Mouse (Mus musculus) stomach, embryonic 15.5 days (tissue): ENCODE measurements around the gene Gm4881. TPM values are rescaled to one million over a fixed set of nuclear protein-coding genes. Genes with fewer than 3 reads are reported as not detected.

ENCODE experiments used
- ATAC-seq: fragments of 200-750 bp; cut with Nextera tagmentation; 2 replicates; pipeline ENCODE4 v1.8.0; 2017; ENCODE audit warnings: low read depth, moderate number of reproducible peaks, moderate TSS enrichment; ENCODE audit not compliant: insufficient read depth, low FRiP score
- H3K27ac ChIP-seq: fragments of 300-500 bp; sonication (generic); 2 replicates; pipeline ENCODE4 v1.5.1; 2015; ENCODE audit warnings: mild to moderate bottlenecking, inconsistent platforms
- H3K27me3 ChIP-seq: fragments of 300-500 bp; sonication (generic); replicated peaks from 2 replicates; pipeline ENCODE4 v1.6.1; 2015; ENCODE audit warnings: inconsistent platforms
- H3K36me3 ChIP-seq: fragments of 300-500 bp; sonication (generic); 2 replicates; pipeline ENCODE4 v1.6.1; 2015; ENCODE audit warnings: inconsistent platforms
- H3K4me1 ChIP-seq: fragments of 300-500 bp; sonication (generic); 2 replicates; pipeline ENCODE4 v1.6.1; 2015; ENCODE audit warnings: inconsistent platforms
- H3K4me2 ChIP-seq: fragments of 300-500 bp; sonication (generic); 2 replicates; pipeline ENCODE4 v1.6.1; 2015; ENCODE audit warnings: mild to moderate bottlenecking, inconsistent platforms
- H3K4me3 ChIP-seq: fragments of 300-500 bp; sonication (generic); replicated peaks from 2 replicates; pipeline ENCODE4 v1.5.1; 2015; ENCODE audit warnings: inconsistent platforms
- H3K9ac ChIP-seq: fragments of 300-500 bp; sonication (generic); 2 replicates; pipeline ENCODE4 v1.6.1; 2015; ENCODE audit warnings: inconsistent platforms
- H3K9me3 ChIP-seq: fragments of 300-500 bp; sonication (generic); 2 replicates; pipeline ENCODE4 v1.6.1; 2016; ENCODE audit warnings: inconsistent platforms
- WGBS: fragments of 180-500 bp; shearing (Covaris S2); methylation state at CpG from one replicate; pipeline ENCODE4 v1.1.7; 2015; 5-methylcytosine and 5-hydroxymethylcytosine counted together
- polyA plus RNA-seq: library from polyadenylated mRNA; unstranded; fragments of >200 nt; fragmentation: Nextera tagmentation; extraction: Ambion mirVana; gene quantifications from 2 replicates; pipeline ENCODE4 v1.2.1, GENCODE M21; 2015

The Gm4881 gene
- polyA plus RNA-seq, 1 experiment from 2014 or later, result not detected

DNA sequence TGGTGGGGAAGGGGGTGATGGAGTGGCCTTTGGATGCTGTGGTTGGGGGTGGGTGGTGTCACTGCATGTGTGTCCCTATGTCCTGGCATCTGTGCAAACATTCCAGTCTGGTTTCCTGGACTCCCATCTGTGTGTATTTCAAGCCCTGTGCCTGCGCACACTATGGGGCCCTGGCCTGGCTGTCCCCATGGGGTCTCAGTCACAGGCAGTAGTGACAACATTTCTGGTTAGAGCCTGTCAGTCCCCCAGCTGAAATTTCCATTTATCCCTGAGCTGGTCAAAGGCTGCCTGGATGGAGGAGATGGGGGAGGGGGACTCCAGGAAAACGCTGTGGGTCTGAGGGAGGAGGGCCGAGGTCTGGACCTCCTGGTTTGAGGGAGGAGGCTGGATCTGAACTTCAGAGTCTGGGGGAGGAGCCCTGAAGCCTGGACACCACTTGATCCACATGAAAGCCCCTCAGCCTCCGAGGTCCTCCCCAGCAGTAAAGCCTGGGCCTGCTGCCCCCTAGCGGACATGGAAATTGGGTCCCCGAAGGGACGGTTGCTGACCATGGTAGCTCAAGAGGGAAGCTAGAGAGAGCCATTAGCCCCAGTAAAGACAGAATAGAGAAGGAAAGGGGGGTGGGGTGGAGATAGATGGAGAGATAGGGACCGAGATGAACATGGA lies 5.8 kb upstream of the Gm4881 start:
- Histone ChIP-seq H3K9ac (no peak overlapping the region), H3K36me3 (no peaks in the 10 kb centered on the region), H3K27me3 (peaks cover 98% of the 10 kb centered on the region), H3K4me3 (no peak overlapping the region), H3K4me1 (peaks cover 10% of the 10 kb centered on the region; the same call in 1 of the 2 replicates), H3K9me3 (no peaks in the 10 kb centered on the region), H3K27ac (no peak overlapping the region), H3K4me2 (no peak overlapping the region)
- 0 out of 2 replicates have a peak, but pooled peaks have one; percentile 8 for ATAC-seq
- WGBS, result 1% methylated on average over 8 of the region's 8 CpGs

DNA sequence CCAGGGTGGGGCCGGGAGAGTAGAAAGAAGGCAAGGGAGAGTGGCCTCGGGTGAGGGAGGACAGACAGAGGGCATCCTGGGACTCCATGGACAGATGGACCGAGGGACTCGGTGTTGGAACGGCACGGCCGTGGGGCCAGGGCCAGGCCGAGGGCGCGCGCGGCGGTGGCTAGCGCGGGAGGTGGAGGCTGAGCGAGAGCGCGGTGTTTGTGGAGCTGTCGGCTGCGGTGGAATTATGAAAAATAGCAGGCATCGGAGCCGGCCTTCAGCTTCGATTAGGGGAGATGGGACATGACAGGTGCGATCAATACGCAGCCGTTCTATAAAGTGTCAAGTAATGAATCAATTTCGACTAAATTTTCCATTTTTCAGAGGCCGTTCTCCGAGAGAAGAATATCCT lies 4.5 kb upstream of the Gm4881 start:
- peaks cover 10% of the 10 kb centered on the region for H3K4me1 ChIP-seq
- H3K9me3 ChIP-seq, result no peaks in the 10 kb centered on the region
- H3K4me2 ChIP-seq, result no peak overlapping the region
- H3K36me3 ChIP-seq, result no peaks in the 10 kb centered on the region
- H3K4me3 ChIP-seq, result no peak overlapping the region
- H3K27ac ChIP-seq, result no peak overlapping the region
- peaks cover 98% of the 10 kb centered on the region for H3K27me3 ChIP-seq
- H3K9ac ChIP-seq, result no peak overlapping the region
- ATAC-seq, result no peak
- 2% methylated on average over 29 of the region's 29 CpGs for WGBS

DNA sequence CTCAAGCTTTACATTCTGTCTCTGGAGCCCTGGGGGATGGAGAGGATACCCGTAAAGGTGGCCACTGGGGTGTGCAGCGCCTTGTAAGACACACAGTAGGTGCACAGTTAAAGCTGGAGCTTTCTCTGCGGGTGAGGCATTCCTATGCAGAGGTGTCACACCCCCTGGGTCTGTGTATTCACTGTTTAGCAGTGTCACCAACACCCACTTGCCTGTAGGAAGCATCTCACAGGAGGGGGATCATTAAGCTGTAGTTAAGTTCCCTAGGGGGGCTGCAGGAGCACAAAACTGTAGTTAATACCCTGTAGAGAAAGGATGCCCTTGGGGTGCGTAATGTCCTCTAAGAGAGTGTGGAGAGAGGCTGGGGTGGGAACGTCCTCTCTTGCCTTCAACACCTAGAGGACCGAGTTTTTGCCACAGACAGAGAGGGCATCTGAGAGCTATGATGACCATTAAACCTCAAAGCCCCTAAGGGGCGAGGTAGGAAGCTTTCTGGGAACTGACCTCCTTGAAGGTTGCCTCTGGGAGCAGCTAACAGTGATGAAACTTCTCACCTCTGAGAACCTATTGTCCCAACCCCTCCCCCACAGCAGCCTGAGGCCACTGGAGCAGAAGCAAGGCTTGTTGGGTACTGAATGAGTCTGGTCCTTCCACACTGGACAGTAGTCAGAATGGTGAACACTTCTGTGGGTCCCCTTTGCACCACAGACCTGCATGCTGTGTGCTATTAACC lies 3.2 kb upstream of the Gm4881 start:
- no peak for ATAC-seq
- peaks cover 98% of the 10 kb centered on the region for H3K27me3 ChIP-seq
- H3K4me2 ChIP-seq, result no peak overlapping the region
- 4% methylated on average over 7 of the region's 7 CpGs for WGBS
- H3K9ac ChIP-seq, result no peak overlapping the region
- H3K4me1 ChIP-seq, result peaks cover 10% of the 10 kb centered on the region
- H3K4me3 ChIP-seq, result no peak overlapping the region
- no peaks in the 10 kb centered on the region for H3K9me3 ChIP-seq
- no peaks in the 10 kb centered on the region for H3K36me3 ChIP-seq
- H3K27ac ChIP-seq, result no peak overlapping the region

DNA sequence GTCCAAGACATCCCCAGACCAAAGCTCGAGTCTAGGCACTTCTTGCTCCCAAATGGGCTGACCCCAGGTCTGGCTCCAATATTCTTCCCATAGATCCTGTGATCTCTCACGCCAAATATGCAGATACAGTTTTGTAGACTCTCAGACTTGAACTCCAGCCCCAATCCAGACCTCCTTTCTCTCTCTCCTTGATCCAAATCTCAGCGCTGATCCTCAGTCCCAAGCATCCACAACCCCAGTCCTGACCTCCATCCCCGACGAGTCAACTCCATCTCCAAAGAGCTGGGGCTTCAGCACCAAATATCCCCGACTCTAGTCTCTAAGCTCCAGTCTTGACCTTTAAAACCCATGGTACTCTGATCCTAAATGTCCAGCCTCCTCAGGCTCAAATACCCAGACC lies 653 bp downstream of the Gm4881 start:
- H3K4me3 ChIP-seq, result no peak overlapping the region
- H3K4me1 ChIP-seq, result peaks cover 10% of the 10 kb centered on the region
- H3K9ac ChIP-seq, result no peak overlapping the region
- H3K27ac ChIP-seq, result no peak overlapping the region
- H3K4me2 ChIP-seq, result no peak overlapping the region
- H3K9me3 ChIP-seq, result no peaks in the 10 kb centered on the region
- H3K27me3 ChIP-seq, result peaks cover 83% of the 10 kb centered on the region
- no peaks in the 10 kb centered on the region for H3K36me3 ChIP-seq
- 5% methylated on average over 6 of the region's 6 CpGs for WGBS
- ATAC-seq, result no peak

DNA sequence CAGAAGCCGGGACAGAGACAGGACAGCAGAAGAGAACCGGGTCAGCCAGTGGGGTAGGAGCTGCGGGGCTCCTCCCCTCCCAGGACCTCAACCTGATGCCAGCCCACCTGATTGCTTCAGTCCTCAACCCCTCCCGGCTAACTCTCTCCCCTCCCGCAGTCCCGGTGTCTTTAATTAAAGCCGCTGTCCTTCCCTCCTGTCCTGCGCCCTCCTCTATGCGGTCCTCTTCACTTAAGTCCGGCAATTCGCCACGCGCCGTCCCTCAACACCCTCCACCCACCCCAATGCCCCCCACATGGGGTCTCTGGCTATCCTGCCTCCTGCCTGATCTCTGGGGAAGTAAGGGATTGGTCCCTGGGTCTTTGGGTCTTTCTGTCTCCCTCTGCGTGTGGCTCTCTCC lies 12.6 kb downstream of the Gm4881 start:
- ATAC-seq, result no peak
- Histone ChIP-seq H3K4me2 (no peak overlapping the region), H3K27ac (no peak overlapping the region), H3K36me3 (0 out of 2 replicates have a peak, but pooled peaks cover 3% of the 10 kb centered on the region), H3K9ac (no peak overlapping the region), H3K9me3 (no peaks in the 10 kb centered on the region), H3K4me3 (no peak overlapping the region), H3K27me3 (peaks cover 72% of the 10 kb centered on the region), H3K4me1 (0 out of 2 replicates have a peak, but pooled peaks cover 3% of the 10 kb centered on the region)
- WGBS, result 3% methylated on average over 15 of the region's 15 CpGs

DNA sequence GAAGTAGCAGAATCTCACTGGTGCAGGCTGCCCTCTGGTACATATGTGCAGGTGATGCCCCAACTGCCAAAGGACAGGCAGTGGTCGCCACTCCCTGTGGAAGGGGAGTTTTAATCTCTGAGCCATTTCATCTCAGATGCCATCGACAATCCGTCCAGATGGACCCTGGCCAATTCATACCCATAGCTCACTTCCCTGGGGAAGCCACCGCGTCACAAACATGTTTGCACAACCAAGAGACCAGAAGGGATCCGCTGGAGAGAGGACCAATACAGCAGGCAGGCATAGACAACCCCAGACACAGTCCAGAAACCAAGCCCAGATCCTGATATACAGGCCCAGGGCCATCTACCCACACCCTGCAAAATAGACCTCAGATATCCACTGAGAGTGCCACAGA lies 13.8 kb downstream of the Gm4881 start:
- Histone ChIP-seq H3K9me3 (no peaks in the 10 kb centered on the region), H3K36me3 (0 out of 2 replicates have a peak, but pooled peaks cover 13% of the 10 kb centered on the region), H3K4me3 (no peak overlapping the region), H3K27me3 (peaks cover 66% of the 10 kb centered on the region), H3K27ac (no peak overlapping the region), H3K4me1 (0 out of 2 replicates have a peak, but pooled peaks cover 3% of the 10 kb centered on the region), H3K9ac (no peak overlapping the region), H3K4me2 (no peak overlapping the region)
- ATAC-seq, result no peak
- 46% methylated on average over 6 of the region's 6 CpGs for WGBS

DNA sequence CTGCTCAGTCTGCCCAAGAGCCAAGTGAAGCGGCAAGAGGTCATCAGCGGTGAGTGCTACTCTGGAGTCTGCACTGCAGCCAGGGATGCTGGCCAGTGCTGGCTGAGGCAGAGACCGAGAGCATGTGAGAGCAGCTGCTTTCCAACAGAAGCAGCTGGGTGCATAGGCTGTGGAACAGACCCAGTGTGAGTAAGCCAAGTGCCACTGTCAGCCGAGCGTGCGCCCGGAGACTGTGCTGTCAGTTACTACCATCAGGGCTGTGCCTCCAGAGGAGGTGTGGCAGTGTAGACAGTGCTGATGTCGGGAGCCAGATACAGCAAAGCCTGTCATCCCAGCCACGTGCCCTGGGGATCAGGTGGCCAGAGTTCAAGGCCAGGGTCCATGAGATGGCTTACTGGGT lies 24.6 kb downstream of the Gm4881 start:
- Histone ChIP-seq H3K4me1 (no peaks in the 10 kb centered on the region), H3K4me2 (no peak overlapping the region), H3K27ac (no peak overlapping the region), H3K27me3 (no peaks in the 10 kb centered on the region), H3K4me3 (no peak overlapping the region), H3K9ac (no peak overlapping the region), H3K9me3 (no peaks in the 10 kb centered on the region), H3K36me3 (peaks cover 68% of the 10 kb centered on the region)
- 88% methylated on average over 9 of the region's 9 CpGs for WGBS
- ATAC-seq, result no peak

DNA sequence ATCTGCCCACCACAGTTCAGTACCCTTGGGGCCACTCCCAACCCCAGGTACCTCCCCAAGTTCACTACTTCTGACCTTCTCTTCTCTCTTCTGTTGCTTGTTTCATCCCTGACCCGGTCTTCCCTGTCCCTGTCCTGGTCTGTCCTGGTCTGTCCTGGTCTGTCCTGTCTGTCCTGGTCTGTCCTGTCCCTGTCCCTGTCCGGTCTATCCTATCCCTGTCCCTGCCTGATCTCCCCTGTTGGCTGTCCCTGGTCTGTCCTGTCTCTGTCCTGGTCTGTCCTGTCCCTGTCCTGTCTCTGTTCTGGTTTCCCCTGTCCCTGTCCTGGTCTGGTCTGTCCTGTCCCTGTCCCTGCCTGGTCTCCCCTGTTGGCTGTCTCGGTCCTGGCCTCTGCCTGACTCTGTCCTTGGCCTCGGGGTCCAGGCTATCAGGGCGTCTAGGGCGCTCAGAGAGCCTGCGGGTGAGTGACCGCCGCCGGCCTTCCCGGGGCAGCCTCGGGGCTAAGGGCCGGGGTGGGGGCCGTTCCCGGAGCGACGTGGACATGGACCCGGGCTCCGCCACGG lies 25.5 kb downstream of the Gm4881 start:
- Histone ChIP-seq H3K27ac (no peak overlapping the region), H3K9ac (no peak overlapping the region), H3K4me1 (no peaks in the 10 kb centered on the region), H3K36me3 (peaks cover 59% of the 10 kb centered on the region), H3K4me2 (no peak overlapping the region), H3K9me3 (no peaks in the 10 kb centered on the region), H3K27me3 (no peaks in the 10 kb centered on the region), H3K4me3 (no peak overlapping the region)
- ATAC-seq, result peak; percentile 4; the same call in 1 of the 2 replicates
- WGBS, result 88% methylated on average over 20 of the region's 20 CpGs

DNA sequence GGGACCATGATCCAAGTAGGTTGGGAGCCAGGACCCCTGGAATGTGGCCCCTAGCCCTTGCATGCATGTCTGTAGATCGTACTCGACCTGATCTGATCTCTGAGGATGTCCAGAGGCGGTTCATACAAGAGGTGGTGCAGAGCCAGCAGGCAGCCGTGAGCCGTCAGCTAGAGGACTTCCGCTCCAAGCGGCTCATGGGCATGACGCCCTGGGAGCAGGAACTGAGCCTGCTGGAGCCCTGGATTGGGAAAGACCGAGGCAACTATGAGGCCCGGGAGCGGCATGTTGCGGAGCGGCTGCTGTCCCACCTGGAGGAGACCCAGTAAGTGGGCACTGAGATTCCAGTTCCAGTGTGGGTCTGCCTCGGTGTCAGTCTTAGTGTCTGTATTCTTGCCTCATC lies 31.8 kb downstream of the Gm4881 start:
- 88% methylated on average over 14 of the region's 14 CpGs for WGBS
- Histone ChIP-seq H3K4me2 (no peak overlapping the region), H3K9me3 (no peaks in the 10 kb centered on the region), H3K9ac (no peak overlapping the region), H3K27me3 (no peaks in the 10 kb centered on the region), H3K4me3 (no peak overlapping the region), H3K4me1 (peaks cover 4% of the 10 kb centered on the region; the same call in 1 of the 2 replicates), H3K27ac (no peak overlapping the region), H3K36me3 (peaks cover 54% of the 10 kb centered on the region)
- no peak for ATAC-seq

DNA sequence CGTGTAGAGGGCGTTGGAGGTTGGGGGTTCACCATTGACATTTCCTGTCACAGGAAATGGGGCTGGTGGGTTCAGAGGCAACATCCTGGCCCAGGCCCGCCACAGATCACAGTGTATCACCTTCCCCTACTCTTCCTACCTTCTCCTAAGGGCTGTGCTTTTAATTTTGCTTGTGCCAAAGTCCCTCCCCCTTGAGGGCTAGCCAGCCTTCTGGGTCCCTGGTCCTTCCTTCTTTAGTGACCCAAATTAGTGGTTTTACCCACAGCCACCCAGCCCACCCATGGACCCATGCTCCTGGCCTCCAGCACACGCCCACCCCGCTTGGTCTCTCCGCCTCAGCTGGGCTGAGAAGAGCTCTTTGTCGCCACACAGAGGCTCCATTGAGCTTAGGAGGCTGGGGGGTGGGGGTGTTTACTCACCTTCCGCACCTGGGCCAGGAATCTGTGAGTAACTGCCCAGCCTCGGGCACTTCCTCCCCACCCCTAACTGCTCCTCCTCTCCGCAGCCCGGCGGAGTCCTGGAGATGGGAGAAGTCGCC lies 37.0 kb downstream of the Gm4881 start:
- Histone ChIP-seq H3K27me3 (no peaks in the 10 kb centered on the region), H3K36me3 (peaks cover 31% of the 10 kb centered on the region), H3K27ac (peak overlapping the region; percentile 44; the same call in 1 of the 2 replicates), H3K9ac (no peak overlapping the region), H3K4me2 (peak overlapping the region; percentile 29), H3K4me1 (peaks cover 33% of the 10 kb centered on the region), H3K9me3 (no peaks in the 10 kb centered on the region), H3K4me3 (no peak overlapping the region)
- 30% methylated on average over 13 of the region's 13 CpGs for WGBS
- peak; percentile 17; the same call in 1 of the 2 replicates for ATAC-seq

DNA sequence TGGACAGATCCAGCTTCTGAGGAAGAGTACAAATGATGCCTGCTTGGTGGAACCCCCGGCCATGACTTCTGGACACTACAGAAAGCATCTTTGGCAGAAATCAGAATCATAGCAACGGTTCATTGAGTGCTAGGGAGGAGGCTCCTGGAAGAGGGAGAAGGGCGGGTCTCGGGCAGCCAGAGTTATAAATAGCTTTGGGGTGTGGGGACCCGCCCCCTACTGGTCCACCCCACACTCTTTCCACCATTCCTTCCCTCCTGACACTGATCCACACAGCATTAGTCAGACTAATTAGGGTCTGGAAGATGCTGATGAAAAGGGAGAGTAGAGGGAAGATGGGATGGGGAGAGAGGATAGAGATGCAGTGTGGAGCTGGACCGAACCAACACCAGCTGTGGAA lies 37.7 kb downstream of the Gm4881 start:
- 28% methylated on average over 6 of the region's 6 CpGs for WGBS
- peaks cover 33% of the 10 kb centered on the region for H3K4me1 ChIP-seq
- H3K27ac ChIP-seq, result peak overlapping the region; percentile 44; the same call in 1 of the 2 replicates
- no peaks in the 10 kb centered on the region for H3K9me3 ChIP-seq
- H3K27me3 ChIP-seq, result no peaks in the 10 kb centered on the region
- H3K36me3 ChIP-seq, result peaks cover 23% of the 10 kb centered on the region
- H3K4me2 ChIP-seq, result no peak overlapping the region
- H3K9ac ChIP-seq, result no peak overlapping the region
- no peak for ATAC-seq
- H3K4me3 ChIP-seq, result no peak overlapping the region

DNA sequence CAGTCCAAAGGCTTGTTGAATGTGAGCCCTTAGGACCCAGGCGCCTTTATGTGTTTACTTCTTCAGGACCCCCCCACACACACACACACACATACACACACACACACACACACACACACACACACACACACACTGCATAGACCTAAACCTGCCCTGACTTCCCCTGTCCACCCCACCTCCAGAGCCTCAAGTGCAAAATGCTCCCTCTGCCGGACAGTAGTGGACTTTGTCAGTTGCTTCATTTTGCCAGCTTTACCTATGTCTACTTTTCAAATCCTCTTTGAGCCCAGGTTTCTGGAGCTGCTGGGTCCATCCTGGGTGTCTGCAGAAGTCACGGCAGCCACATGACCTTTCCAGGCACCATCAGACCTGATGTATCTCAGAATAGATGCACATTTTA lies 39.4 kb downstream of the Gm4881 start:
- ATAC-seq, result no peak
- peaks cover 14% of the 10 kb centered on the region; the same call in 1 of the 2 replicates for H3K36me3 ChIP-seq
- H3K27me3 ChIP-seq, result no peaks in the 10 kb centered on the region
- 16% methylated on average over 3 of the region's 3 CpGs for WGBS
- 0 out of 2 replicates have a peak overlapping the region, but pooled peaks have one; percentile 71 for H3K9ac ChIP-seq
- H3K4me3 ChIP-seq, result peak overlapping the region; percentile 78
- H3K4me1 ChIP-seq, result peaks cover 33% of the 10 kb centered on the region
- H3K9me3 ChIP-seq, result no peaks in the 10 kb centered on the region
- H3K27ac ChIP-seq, result peak overlapping the region; percentile 82
- peak overlapping the region; percentile 76 for H3K4me2 ChIP-seq
